8 mouse cellular contexts compared by ENCODE assay signal in genomic region chr17:32890852-32891238, GRCm38 (mm10). TPM values are rescaled to one million over a fixed set of nuclear protein-coding genes. Genes with fewer than 3 reads are reported as not detected.
DNase-seq lines count a peak whose midpoint lies in the region; ATAC-seq and TF ChIP-seq lines count a peak whose summit lies in the region.

No protein-coding gene starts in this region.

- peak overlapping the region; percentile 91 for H3K4me3 ChIP-seq in layer of hippocampus, adult 2 months
- peak overlapping the region; percentile 70 for H3K4me3 ChIP-seq in embryonic facial prominence, embryonic 13.5 days
- H3K4me3 ChIP-seq in intestine, embryonic 16.5 days (ENCODE audit: low read length): peak overlapping the region; percentile 81
- peak overlapping the region; percentile 70 for H3K4me3 ChIP-seq in myocyte

- H3K27ac ChIP-seq in layer of hippocampus, adult 2 months: peak overlapping the region; percentile 94
- peak overlapping the region; percentile 92 for H3K27ac ChIP-seq in embryonic facial prominence, embryonic 13.5 days
- H3K27ac ChIP-seq in intestine, embryonic 16.5 days (ENCODE audit: low read length): peak overlapping the region; percentile 81

- H3K9me3 ChIP-seq in embryonic facial prominence, embryonic 13.5 days: no peaks in the 10 kb centered on the region
- H3K9me3 ChIP-seq in intestine, embryonic 16.5 days (ENCODE audit: control insufficient read depth, low read length): no peaks in the 10 kb centered on the region

- peaks cover 17% of the 10 kb centered on the region for H3K4me1 ChIP-seq in embryonic facial prominence, embryonic 13.5 days
- H3K4me1 ChIP-seq in intestine, embryonic 16.5 days (ENCODE audit: control insufficient read depth, insufficient read depth, low read length): peaks cover 6% of the 10 kb centered on the region

- no peak for TF ChIP-seq CTCF in layer of hippocampus, adult 2 months (conservative IDR thresholded peaks at IDR 0.05)

- H3K4me2 ChIP-seq in embryonic facial prominence, embryonic 13.5 days: peak overlapping the region; percentile 71
- H3K4me2 ChIP-seq in intestine, embryonic 16.5 days (ENCODE audit: low read depth, low read length): peak overlapping the region; percentile 75
- peak overlapping the region; percentile 74 for H3K4me2 ChIP-seq in myocyte (ENCODE audit: low read depth)

- H3ac ChIP-seq in myocyte (ENCODE audit: control insufficient read depth, insufficient read length): no peak overlapping the region

- TF ChIP-seq POLR2A in myocyte (IDR thresholded peaks at IDR 0.05; ENCODE audit: insufficient read length, low read depth): no peak

- H3K9ac ChIP-seq in embryonic facial prominence, embryonic 13.5 days: peak overlapping the region; percentile 87
- H3K9ac ChIP-seq in intestine, embryonic 16.5 days (ENCODE audit: low read depth, low read length): peak overlapping the region; percentile 87

- H3K79me2 ChIP-seq in myocyte (ENCODE audit: control insufficient read depth, insufficient read depth): no peaks in the 10 kb centered on the region

- peaks cover 12% of the 10 kb centered on the region; the same call in 1 of the 2 replicates for H3K36me3 ChIP-seq in embryonic facial prominence, embryonic 13.5 days
- no peaks in the 10 kb centered on the region for H3K36me3 ChIP-seq in intestine, embryonic 16.5 days (ENCODE audit: control insufficient read depth, insufficient read depth, low read length)
- H3K36me3 ChIP-seq in myocyte (ENCODE audit: control insufficient read depth, insufficient read depth): no peaks in the 10 kb centered on the region

- no peaks in the 10 kb centered on the region for H3K27me3 ChIP-seq in embryonic facial prominence, embryonic 13.5 days
- no peaks in the 10 kb centered on the region for H3K27me3 ChIP-seq in intestine, embryonic 16.5 days (replicated peaks; ENCODE audit: control insufficient read depth, insufficient read depth, low read length)
- no peaks in the 10 kb centered on the region for H3K27me3 ChIP-seq in myocyte (ENCODE audit: control insufficient read depth, insufficient read depth, insufficient read length)

- ATAC-seq in embryonic facial prominence, embryonic 13.5 days (ENCODE audit: insufficient number of reproducible peaks, insufficient read depth, low FRiP score, low TSS enrichment, low read depth): 0 out of 2 replicates have a peak, but pooled peaks have one; percentile 21
- ATAC-seq in intestine, embryonic 16.5 days: peak; percentile 39

- no peak for DNase-seq in layer of hippocampus, adult 2 months (ENCODE audit: low spot score in 2 of 2)
- DNase-seq in layer of hippocampus, postnatal 14 days (ENCODE audit: low spot score in 2 of 2): no peak
- no peak for DNase-seq in urinary bladder, postnatal 10 days (ENCODE audit: low spot score)
- DNase-seq in B cell, adult 2 months: no peak
- DNase-seq in cerebellum, postnatal 25 days: no peak

- WGBS in embryonic facial prominence, embryonic 13.5 days: 5% methylated on average over 11 of the region's 11 CpGs
- 4% methylated on average over 11 of the region's 11 CpGs for WGBS in intestine, embryonic 16.5 days

TF ChIP-seq in myocyte, 11 proteins besides CTCF, POLR2A, EP300 and RAD21:
- TF ChIP-seq SRF (IDR thresholded peaks at IDR 0.05; ENCODE audit: control insufficient read depth, insufficient read length, low read depth) (no peak), MAX (IDR thresholded peaks at IDR 0.05; ENCODE audit: low read depth) (no peak), TCF3 (IDR thresholded peaks at IDR 0.05; ENCODE audit: insufficient read length, low read depth) (no peak), TCF12 (IDR thresholded peaks at IDR 0.05; ENCODE audit: insufficient read depth, poor library complexity, severe bottlenecking) (no peak), POLR2AphosphoS2 (IDR thresholded peaks at IDR 0.05; ENCODE audit: insufficient read length, low read depth) (no peak)

RNA-seq across cellular contexts. Expression of gene Zfp870, which starts 0.6 kb away (rescaled TPM):
- 10 to 100 TPM; 10.4 to 10.9 TPM for total RNA-seq in layer of hippocampus, adult 2 months (2021)
- 10 to 100 TPM in 1 of 2 experiments, 1 to 10 TPM in 1; 8.9 to 11.1 TPM for total RNA-seq in layer of hippocampus, postnatal 14 days (2021)
- polyA plus RNA-seq in embryonic facial prominence, embryonic 13.5 days (2015; fragmentation: Nextera tagmentation; extraction: Ambion mirVana): 8.7 and 10.0 TPM in 2 replicates
- 5.9 and 7.3 TPM in 2 replicates for polyA plus RNA-seq in intestine, embryonic 16.5 days (2015; fragmentation: Nextera tagmentation; extraction: Ambion mirVana)
- polyA plus RNA-seq in myocyte (2012; fragmentation: generic; extraction: Trizol): 0.91 TPM

RNA-seq across cellular contexts. Expression of gene Cyp4f14, which starts 26.3 kb away (rescaled TPM):
- total RNA-seq in layer of hippocampus, adult 2 months (2021): 1 to 10 TPM; 4.1 to 5.4 TPM
- 1 to 10 TPM; 2.6 to 3.8 TPM for total RNA-seq in layer of hippocampus, postnatal 14 days (2021)
- polyA plus RNA-seq in embryonic facial prominence, embryonic 13.5 days (2015; fragmentation: Nextera tagmentation; extraction: Ambion mirVana): 1.3 TPM in 1 of 2 replicates, not detected in the other
- polyA plus RNA-seq in intestine, embryonic 16.5 days (2015; fragmentation: Nextera tagmentation; extraction: Ambion mirVana): 4.7 and 5.0 TPM in 2 replicates
- 0.02 TPM for polyA plus RNA-seq in myocyte (2012; fragmentation: generic; extraction: Trizol)

RNA-seq across cellular contexts. Expression of gene Cyp4f13, which starts 56.4 kb away (rescaled TPM):
- total RNA-seq in layer of hippocampus, adult 2 months (2021): 10 to 100 TPM; 23.7 to 27.6 TPM
- 10 to 100 TPM; 22.6 to 25.2 TPM for total RNA-seq in layer of hippocampus, postnatal 14 days (2021)
- 10.9 and 11.0 TPM in 2 replicates for polyA plus RNA-seq in embryonic facial prominence, embryonic 13.5 days (2015; fragmentation: Nextera tagmentation; extraction: Ambion mirVana)
- 30.5 and 36.7 TPM in 2 replicates for polyA plus RNA-seq in intestine, embryonic 16.5 days (2015; fragmentation: Nextera tagmentation; extraction: Ambion mirVana)
- polyA plus RNA-seq in myocyte (2012; fragmentation: generic; extraction: Trizol): 6.1 TPM
